8 mouse cellular contexts compared by ENCODE assay signal in the genomic region with DNA sequence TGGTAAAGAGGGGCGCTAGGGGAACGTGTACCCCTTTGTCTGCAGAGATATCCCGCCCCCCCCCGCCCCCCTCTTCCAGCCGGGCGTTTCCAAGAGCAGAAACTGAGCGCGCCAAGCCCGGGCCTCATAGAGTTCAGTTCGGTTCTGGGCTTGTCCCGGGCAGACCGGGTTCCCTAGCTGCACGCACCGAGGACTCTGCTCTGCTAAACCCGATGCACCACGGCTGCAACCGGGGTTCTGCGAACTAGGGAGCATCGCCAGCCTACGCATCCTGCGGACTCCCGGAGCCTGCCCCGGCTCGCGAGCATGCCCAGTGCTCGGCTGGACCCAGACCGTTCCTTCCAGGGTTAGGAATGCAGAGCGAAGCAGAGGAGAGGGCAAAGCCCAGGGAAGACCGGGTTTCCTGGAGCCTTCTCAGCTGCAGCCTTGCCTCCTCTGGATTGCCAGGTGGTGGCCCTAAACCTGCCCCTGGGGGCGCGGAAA. TPM values are rescaled to one million over a fixed set of nuclear protein-coding genes. Genes with fewer than 3 reads are reported as not detected.
DNase-seq lines count a peak whose midpoint lies in the region; ATAC-seq and TF ChIP-seq lines count a peak whose summit lies in the region.

No protein-coding gene starts in this region.

- WGBS in forebrain, embryonic 13.5 days = under 1% methylated on average over 31 of the region's 31 CpGs
- WGBS in hindbrain, postnatal 0 days = under 1% methylated on average over 31 of the region's 31 CpGs
- 1% methylated on average over 29 of the region's 31 CpGs for WGBS in liver, embryonic 11.5 days

- no peak overlapping the region for H3K27ac ChIP-seq in brown adipose tissue, adult 24 weeks (replicated peaks; ENCODE audit: low read depth, low read length)
- H3K27ac ChIP-seq in forebrain, embryonic 13.5 days = peak overlapping the region; percentile 93
- peak overlapping the region; percentile 95 for H3K27ac ChIP-seq in hindbrain, postnatal 0 days
- H3K27ac ChIP-seq in liver, embryonic 11.5 days (ENCODE audit: low read depth, low read length) = no peak overlapping the region

- ATAC-seq in forebrain, embryonic 13.5 days = peak; percentile 81
- ATAC-seq in hindbrain, postnatal 0 days = peak; percentile 87
- ATAC-seq in liver, embryonic 11.5 days (replicated peaks; ENCODE audit: low FRiP score) = peak; percentile 64

- peak overlapping the region; percentile 71 for H3K4me2 ChIP-seq in forebrain, embryonic 13.5 days
- H3K4me2 ChIP-seq in hindbrain, postnatal 0 days (ENCODE audit: low read depth, low read length) = peak overlapping the region; percentile 95
- peak overlapping the region; percentile 85 for H3K4me2 ChIP-seq in liver, embryonic 11.5 days

- peak overlapping the region; percentile 77 for H3K9ac ChIP-seq in forebrain, embryonic 13.5 days
- peak overlapping the region; percentile 78 for H3K9ac ChIP-seq in hindbrain, postnatal 0 days (replicated peaks; ENCODE audit: low read length)
- peak overlapping the region; percentile 50 for H3K9ac ChIP-seq in liver, embryonic 11.5 days (ENCODE audit: low read depth, low read length)

- H3K4me3 ChIP-seq in brown adipose tissue, adult 24 weeks (ENCODE audit: insufficient read depth, low read depth, low read length) = 0 out of 2 replicates have a peak overlapping the region, but pooled peaks have one; percentile 30
- H3K4me3 ChIP-seq in forebrain, embryonic 13.5 days = peak overlapping the region; percentile 70
- H3K4me3 ChIP-seq in hindbrain, postnatal 0 days (ENCODE audit: low read length) = peak overlapping the region; percentile 69
- H3K4me3 ChIP-seq in liver, embryonic 11.5 days (ENCODE audit: low read depth, low read length) = peak overlapping the region; percentile 56

- H3K36me3 ChIP-seq in forebrain, embryonic 13.5 days (ENCODE audit: poor library complexity, severe bottlenecking) = no peaks in the 10 kb centered on the region
- no peaks in the 10 kb centered on the region for H3K36me3 ChIP-seq in hindbrain, postnatal 0 days (ENCODE audit: insufficient read depth, low read length)
- no peaks in the 10 kb centered on the region for H3K36me3 ChIP-seq in liver, embryonic 11.5 days (ENCODE audit: control insufficient read depth, insufficient read depth, low read length)

- DNase-seq in gastrocnemius, postnatal 10 days = peak; percentile 19
- no peak for DNase-seq in gastrocnemius, adult 8-10 months (ENCODE audit: low spot score in 2 of 2)
- DNase-seq in hindbrain, postnatal 0 days (ENCODE audit: low spot score) = peak; percentile 71
- peak; percentile 55 for DNase-seq in liver, embryonic 11.5 days (ENCODE audit: low spot score)
- DNase-seq in retina, adult 2 months (ENCODE audit: low read depth, low spot score) = peak; percentile 13
- DNase-seq in T-cell, adult 2 months (ENCODE audit: low spot score) = no peak

- TF ChIP-seq CTCF in hindbrain, postnatal 0 days (IDR thresholded peaks at IDR 0.05; ENCODE audit: low read depth) = no peak; the same call in 1 of the 2 replicates

- H3K27me3 ChIP-seq in forebrain, embryonic 13.5 days = peaks cover 8% of the 10 kb centered on the region; the same call in 1 of the 2 replicates
- no peaks in the 10 kb centered on the region for H3K27me3 ChIP-seq in hindbrain, postnatal 0 days (ENCODE audit: insufficient read depth, low read length)
- H3K27me3 ChIP-seq in liver, embryonic 11.5 days (replicated peaks; ENCODE audit: control insufficient read depth, insufficient read depth, low read length) = peaks cover 30% of the 10 kb centered on the region

- H3K9me3 ChIP-seq in forebrain, embryonic 13.5 days (replicated peaks) = no peaks in the 10 kb centered on the region
- no peaks in the 10 kb centered on the region for H3K9me3 ChIP-seq in hindbrain, postnatal 0 days (ENCODE audit: low read length)
- no peaks in the 10 kb centered on the region for H3K9me3 ChIP-seq in liver, embryonic 11.5 days (ENCODE audit: control insufficient read depth, low read length)

- H3K4me1 ChIP-seq in brown adipose tissue, adult 24 weeks (ENCODE audit: control insufficient read depth, insufficient read depth, insufficient read length, low read length) = no peaks in the 10 kb centered on the region
- peaks cover 16% of the 10 kb centered on the region for H3K4me1 ChIP-seq in forebrain, embryonic 13.5 days
- H3K4me1 ChIP-seq in hindbrain, postnatal 0 days (ENCODE audit: insufficient read depth, low read length) = no peaks in the 10 kb centered on the region
- no peaks in the 10 kb centered on the region for H3K4me1 ChIP-seq in liver, embryonic 11.5 days (replicated peaks; ENCODE audit: control insufficient read depth, insufficient read depth, low read length)

RNA-seq across cellular contexts. Expression of a gene that starts 0.9 kb away (rescaled TPM):
- total RNA-seq in gastrocnemius, postnatal 10 days (2021) = 1 to 10 TPM in 1 of 2 experiments, under 1 TPM in 1; 0.96 to 2.1 TPM
- under 1 TPM; 0.19 to 0.62 (median 0.31) TPM for total RNA-seq in gastrocnemius, adult 8-10 months (2022)
- polyA plus RNA-seq in brown adipose tissue, adult 24 weeks (2012; ENCODE audit: insufficient read depth, insufficient read length, missing spikeins) = not detected in 2 replicates
- polyA plus RNA-seq in forebrain, embryonic 13.5 days (2015; fragmentation: Nextera tagmentation; extraction: Ambion mirVana) = 16.3 and 18.2 TPM in 2 replicates
- total RNA-seq in hindbrain, postnatal 0 days (2014; rRNA removed) = 78.0 and 81.8 TPM in 2 replicates
- 30.1 and 31.3 TPM in 2 replicates for polyA plus RNA-seq in hindbrain, postnatal 0 days (2015; fragmentation: Nextera tagmentation; extraction: Ambion mirVana)
- polyA plus RNA-seq in liver, embryonic 11.5 days (2014; fragmentation: Nextera tagmentation; extraction: Ambion mirVana) = 0.40 and 0.78 TPM in 2 replicates

Comparison
In these comparisons a context has a peak if more than half of its experiments do, and no peak if none do; other contexts are left out.
1. DNase-seq: peak in gastrocnemius, postnatal 10 days (single experiment), hindbrain, postnatal 0 days (single experiment), liver, embryonic 11.5 days (single experiment) and retina, adult 2 months (single experiment); none in gastrocnemius, adult 8-10 months (0 of 2) and T-cell, adult 2 months (single experiment).
2. H3K27ac ChIP-seq: peak in forebrain, embryonic 13.5 days (single experiment) and hindbrain, postnatal 0 days (single experiment); none in brown adipose tissue, adult 24 weeks (single experiment) and liver, embryonic 11.5 days (single experiment).
3. Peak in every context shown above with its lines, with median percentiles within 50 percentile points of each other: H3K4me3 ChIP-seq, ATAC-seq, H3K4me2 ChIP-seq and H3K9ac ChIP-seq.